Mouse (Mus musculus): ENCODE measurements around the gene P2rx3.

- no peak for TF ChIP-seq GATA1 (IDR thresholded peaks at IDR 0.05; ENCODE audit: borderline replicate concordance, low read length)
- TF ChIP-seq CTCF (IDR thresholded peaks at IDR 0.05; ENCODE audit: low read depth, low read length): no peak
These were observed 6.4 kb upstream of the P2rx3 start for GRCm38 (mm10) chr2:85043623-85044022.
